Mouse (Mus musculus) layer of hippocampus, adult 2 months (tissue): ENCODE data around the gene Zfp239. TPM values are rescaled to one million over a fixed set of nuclear protein-coding genes. Genes with fewer than 3 reads are reported as not detected.
"Not testable (repeated sequence)": the region's sequence is repeated elsewhere in the genome, so short reads cannot be mapped to it uniquely, and the experiment has no call there.

ENCODE experiments used
- DNase-seq, 2 experiments: peaks; one replicate each; pipeline ENCODE4 v3.0.0; 2022; ENCODE audit warnings: low spot score in 2 of 2
- H3K27ac ChIP-seq: fragments of 200-600 bp; 2 replicates; pipeline ENCODE4 v1.8.1; 2022
- H3K4me3 ChIP-seq: fragments of 200-600 bp; 2 replicates; pipeline ENCODE4 v1.8.1; 2022; ENCODE audit warnings: mild to moderate bottlenecking
- CTCF ChIP-seq: fragments of 200-600 bp; conservative IDR thresholded peaks from 2 replicates; pipeline ENCODE4 v1.8.1; 2022; ENCODE audit warnings: antibody characterized with exemption, mild to moderate bottlenecking, moderate library complexity
- long read RNA-seq, 2 experiments: library from polyadenylated mRNA; stranded (forward); transcript quantifications; one replicate each; pipeline ENCODE4 v2.0.0; 2021; ENCODE audit warnings: borderline mapping rate in 2 of 2
- total RNA-seq, 2 experiments: library from RNA; stranded (reverse); gene quantifications; 2 replicates each; pipeline ENCODE4 v1.2.3; 2021

Gene Zfp239
- total RNA-seq, result 10 to 100 TPM; 35.9 to 38.4 TPM
- long read RNA-seq, experiment 1, transcript Zfp239-201 (3 exons, 3,158 nt), result major isoform, 6 of 19 reads
- long read RNA-seq, experiment 1, partial matches to known transcripts, result 4 of 19 reads
- long read RNA-seq, experiment 1, other reads (novel, unspliced or antisense), result 5 of 19 reads
- long read RNA-seq, experiment 2, transcript Zfp239-201 (3 exons, 3,158 nt), result minor isoform, 8 of 31 reads
- long read RNA-seq, experiment 2, transcript Zfp239-203 (4 exons, 786 nt), result major isoform, 10 of 31 reads
- long read RNA-seq, experiment 2, partial matches to known transcripts, result 0 of 31 reads
- long read RNA-seq, experiment 2, other reads (novel, unspliced or antisense), result 11 of 31 reads

GRCm38 (mm10) chr6:117861848-117862247 lies at the start of gene Zfp239:
TSS of gene Zfp239 (plus strand) at chr6:117862100.
- H3K4me3 ChIP-seq, result peak within 1 kb of the TSS; percentile 89
- TF ChIP-seq CTCF, result no peak
- H3K27ac ChIP-seq, result peak within 1 kb of the TSS; percentile 92
- DNase-seq, result no peak

DNA sequence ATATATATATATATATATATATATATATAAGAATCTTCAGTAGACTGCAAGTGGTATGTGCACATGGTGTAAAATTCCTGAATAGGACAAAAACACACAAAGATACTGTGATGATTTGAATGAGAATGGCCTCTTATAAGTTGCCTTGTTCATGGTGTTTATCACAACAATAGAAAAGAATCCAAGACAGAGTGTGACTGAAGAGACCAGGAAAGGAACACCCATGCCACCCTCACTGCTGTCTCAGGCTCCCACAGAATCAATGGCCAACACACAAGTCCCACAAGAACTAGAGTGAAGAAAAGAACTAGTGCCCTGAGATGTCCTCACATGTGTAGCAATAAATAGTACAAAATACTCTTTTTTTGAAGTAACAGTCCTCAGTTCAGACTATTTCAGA lies 47.2 kb upstream of the Zfp239 start:
- no peak for TF ChIP-seq CTCF
- Histone ChIP-seq H3K4me3 (no peak overlapping the region), H3K27ac (no peak overlapping the region)
- DNase-seq, result no peak

DNA sequence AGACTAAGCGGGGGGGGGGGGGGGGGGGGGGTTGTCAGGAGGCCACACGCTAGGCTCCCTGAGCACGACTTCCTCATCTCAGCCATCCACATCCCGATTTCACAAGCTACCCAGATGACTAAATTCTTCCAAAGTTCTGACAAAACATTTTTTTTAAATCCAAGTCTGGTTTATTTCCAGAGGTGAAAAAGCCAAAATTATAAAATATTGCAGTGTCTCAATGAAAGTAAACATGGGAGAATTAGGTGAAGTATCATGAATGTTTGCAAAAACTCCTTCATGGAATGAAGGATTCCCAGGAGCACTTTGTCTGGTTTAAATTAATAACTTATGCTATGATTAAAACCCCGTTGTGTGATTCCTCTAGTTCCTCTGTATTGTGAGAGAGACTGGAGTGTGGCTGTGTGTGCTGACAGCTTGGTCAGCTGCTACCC lies 44.8 kb upstream of the Zfp239 start:
- no peak for TF ChIP-seq CTCF
- DNase-seq, result no peak
- no peak overlapping the region for H3K27ac ChIP-seq
- no peak overlapping the region for H3K4me3 ChIP-seq

GRCm38 (mm10) chr6:117820327-117820726 lies 41.6 kb upstream of the Zfp239 start:
- Histone ChIP-seq H3K4me3 (no peak overlapping the region), H3K27ac (no peak overlapping the region)
- TF ChIP-seq CTCF, result no peak
- DNase-seq, result no peak

- no peak overlapping the region for H3K4me3 ChIP-seq
- peak; percentile 39 to 72 for DNase-seq
- no peak overlapping the region for H3K27ac ChIP-seq
- TF ChIP-seq CTCF, result peak; percentile 85
Observed at GRCm38 (mm10) chr6:117825369-117825768, 36.5 kb upstream of the Zfp239 start.

- Histone ChIP-seq H3K4me3 (no peak overlapping the region), H3K27ac (no peak overlapping the region)
- peak; percentile 45 to 84 for DNase-seq
- TF ChIP-seq CTCF, result peak; percentile 93
Observed at GRCm38 (mm10) chr6:117828273-117828672, 33.6 kb upstream of the Zfp239 start.

DNA sequence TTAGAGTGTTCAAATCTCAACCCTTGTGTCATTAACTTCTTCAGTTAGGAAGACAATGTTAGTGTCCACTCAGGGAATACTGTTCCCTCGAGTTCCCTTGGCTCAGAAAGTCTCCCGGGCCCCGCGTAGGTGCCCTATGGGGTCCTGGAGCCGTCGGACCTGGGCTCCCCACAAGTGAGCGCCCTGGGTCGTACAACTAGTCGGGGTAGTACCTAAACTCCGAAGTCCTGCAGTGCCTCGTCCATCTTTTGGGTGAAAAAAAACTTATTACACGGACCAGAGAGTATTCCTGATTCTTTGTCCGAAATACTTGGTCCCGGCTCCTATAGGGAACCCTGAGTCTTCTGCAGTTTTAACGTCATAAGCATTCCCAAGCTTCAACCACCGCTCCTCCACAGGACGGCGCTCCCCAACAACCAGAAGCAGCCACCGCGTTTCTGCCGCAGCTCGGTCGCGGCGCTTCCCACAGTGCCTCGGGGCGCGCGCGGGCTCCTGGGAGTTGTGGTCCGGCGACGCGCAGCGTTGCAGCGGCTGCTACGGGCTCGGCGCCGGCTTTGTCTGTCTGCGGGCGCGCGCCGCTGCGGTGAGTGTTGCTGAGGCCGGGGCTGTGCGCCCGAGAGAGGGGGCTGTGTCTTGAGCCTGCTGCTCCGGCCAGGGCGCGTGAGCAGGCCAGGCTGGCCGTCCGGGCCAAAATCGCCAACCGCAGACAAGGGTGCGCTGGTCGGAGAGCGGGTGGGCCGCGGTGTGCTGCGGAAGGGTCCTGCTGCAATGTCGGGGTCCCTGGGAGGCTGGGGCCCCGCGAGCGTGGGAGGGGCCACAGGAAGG lies 21.0 kb upstream of the Zfp239 start, which contains the start of gene Zfp637:
Gene Zfp637 (plus strand): TSS at position 495 of the 825 bp plus-strand sequence.
- Histone ChIP-seq H3K4me3 (peak within 1 kb of the TSS; percentile 89), H3K27ac (peak within 1 kb of the TSS; percentile 98)
- TF ChIP-seq CTCF, result peak; percentile 73
- DNase-seq, result peak; percentile 94 to 95

GRCm38 (mm10) chr6:117841511-117841955 lies 20.4 kb upstream of the Zfp239 start:
- Histone ChIP-seq H3K27ac (peak overlapping the region; percentile 98), H3K4me3 (peak overlapping the region; percentile 89)
- DNase-seq, result no peak
- TF ChIP-seq CTCF, result no peak

GRCm38 (mm10) chr6:117844597-117844996 lies 17.3 kb upstream of the Zfp239 start:
- Histone ChIP-seq H3K27ac (no peak overlapping the region), H3K4me3 (no peak overlapping the region)
- no peak for TF ChIP-seq CTCF
- DNase-seq, result no peak

- peak; percentile 55 for TF ChIP-seq CTCF
- not testable (repeated sequence) for DNase-seq, H3K4me3 ChIP-seq
- H3K27ac ChIP-seq, result peak overlapping the region; percentile 73
Observed at GRCm38 (mm10) chr6:117846671-117847070, 15.2 kb upstream of the Zfp239 start.

DNA sequence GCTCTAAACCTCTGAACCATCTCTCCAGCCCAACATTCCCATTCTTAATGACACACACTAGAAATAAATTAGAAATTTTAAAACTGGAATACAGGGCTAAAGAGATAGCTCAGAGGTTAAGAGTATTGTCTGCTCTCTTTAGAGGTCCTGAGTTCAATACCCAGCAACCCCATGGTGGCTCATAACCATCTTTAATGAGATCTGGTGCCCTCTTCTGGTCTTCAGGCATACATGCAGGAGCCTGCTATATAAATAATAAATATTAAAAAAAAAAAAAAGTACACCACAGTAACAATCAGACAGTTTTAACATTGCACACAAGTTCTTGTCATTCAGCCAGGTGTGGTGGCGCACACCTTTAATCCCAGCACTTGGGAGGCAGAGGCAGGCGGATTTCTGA lies 14.1 kb upstream of the Zfp239 start:
- DNase-seq, result no peak
- peak; percentile 55 for TF ChIP-seq CTCF
- no peak overlapping the region for H3K27ac ChIP-seq
- H3K4me3 ChIP-seq, result no peak overlapping the region

DNA sequence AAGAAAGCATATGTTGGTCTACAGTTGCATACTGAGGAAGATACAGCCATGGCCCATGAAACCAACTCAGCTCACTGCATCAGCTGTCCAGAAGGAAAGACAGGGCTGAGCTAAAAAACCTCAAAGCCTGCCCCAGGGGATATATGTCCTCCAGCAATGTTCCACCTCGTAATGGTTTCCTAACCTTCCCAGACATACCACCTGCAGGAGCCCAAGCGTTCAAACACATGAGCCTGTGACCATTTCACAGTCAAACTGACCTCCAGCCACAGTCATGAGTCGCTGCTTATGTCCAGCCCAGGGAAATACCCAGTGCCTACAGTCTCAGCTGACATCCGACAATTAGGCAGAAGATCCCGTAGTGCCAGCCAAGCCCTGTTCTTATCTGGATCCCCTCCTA lies 13.3 kb upstream of the Zfp239 start:
- no peak for DNase-seq
- Histone ChIP-seq H3K27ac (no peak overlapping the region), H3K4me3 (no peak overlapping the region)
- TF ChIP-seq CTCF, result no peak

- Histone ChIP-seq H3K4me3 (no peak overlapping the region), H3K27ac (no peak overlapping the region)
- peak; percentile 61 for TF ChIP-seq CTCF
- DNase-seq, result no peak
Observed at GRCm38 (mm10) chr6:117851747-117852146, 10.2 kb upstream of the Zfp239 start.

DNA sequence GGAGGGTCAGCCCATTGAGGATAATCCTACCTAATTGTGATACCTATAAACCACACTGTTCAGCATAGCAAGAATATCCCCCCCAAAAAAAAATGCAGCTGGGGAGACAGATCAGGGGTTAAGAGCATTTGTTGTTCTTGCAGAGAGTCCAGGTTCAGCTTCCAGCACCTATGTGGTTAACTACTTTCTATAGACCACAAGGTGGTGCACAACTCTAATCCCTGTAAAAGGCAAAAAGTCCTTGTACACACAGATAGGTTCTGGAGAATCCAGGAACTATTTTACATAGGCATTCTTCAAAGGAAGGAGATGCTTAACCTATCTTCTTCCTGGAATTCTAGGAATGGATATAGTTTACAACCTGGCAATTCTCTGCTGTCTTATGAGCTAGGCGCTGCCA lies 3.9 kb upstream of the Zfp239 start:
- Histone ChIP-seq H3K4me3 (no peak overlapping the region), H3K27ac (no peak overlapping the region)
- no peak for DNase-seq
- peak; percentile 46 for TF ChIP-seq CTCF
